Comparison of ENCODE assay signal across 10 mouse cellular contexts in the genomic region with DNA sequence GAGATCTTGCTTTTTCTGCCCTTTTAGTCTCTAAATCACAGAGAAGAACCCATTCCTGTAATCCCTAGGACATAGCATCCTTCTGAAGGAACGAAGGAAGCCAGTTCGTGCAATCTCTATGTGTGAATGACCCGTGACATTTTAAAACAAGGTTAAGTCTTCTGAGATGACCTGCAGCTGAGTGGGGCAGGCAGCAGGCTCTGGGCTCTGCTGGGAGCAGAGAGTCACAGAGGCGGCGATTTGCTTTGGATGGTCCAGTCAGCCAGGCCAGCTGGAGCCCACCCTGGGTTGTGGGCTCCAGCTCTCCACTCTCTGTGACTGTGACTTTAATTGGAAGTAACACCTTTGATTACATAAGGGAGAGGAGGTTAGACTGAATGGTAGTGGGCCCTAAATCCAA.
DNase-seq lines count a peak whose midpoint lies in the region; ATAC-seq and TF ChIP-seq lines count a peak whose summit lies in the region.
"Had no signal": no experiment of that assay in that cellular context is flagged by ENCODE, and none has a peak within 500 bp of the region (broad histone marks: within the 10 kb centered on the region; RNA-seq: fewer than 3 reads in every experiment).

No protein-coding gene starts in this region.

- peak; percentile 66 for ATAC-seq in midbrain, embryonic 14.5 days (ENCODE audit: low FRiP score, low TSS enrichment)

- H3K4me2 ChIP-seq in midbrain, embryonic 14.5 days (ENCODE audit: low read length): peak overlapping the region; percentile 45

- TF ChIP-seq POLR2A in ES-Bruce4 (IDR thresholded peaks at IDR 0.05; ENCODE audit: insufficient read depth, low read length): no peak

- peak; percentile 48 for DNase-seq in embryo, embryonic 10 days (ENCODE audit: low spot score)
- peak; percentile 64 for DNase-seq in hindbrain, embryonic 10.5 days (ENCODE audit: low spot score)
- peak; percentile 64 for DNase-seq in midbrain, embryonic 14.5 days
- DNase-seq in urinary bladder, postnatal 36 days (ENCODE audit: low spot score in 2 of 2): no peak
- DNase-seq in gastrocnemius, postnatal 36 days: no peak
- no peak for DNase-seq in right cerebral cortex, postnatal 14 days
- DNase-seq: gastrocnemius, postnatal 25 days; kidney, adult 18-20 months; lung, postnatal 14 days had no signal

- 2% methylated on average over 5 of the region's 5 CpGs for WGBS in hindbrain, embryonic 10.5 days
- 5% methylated on average over 5 of the region's 5 CpGs for WGBS in midbrain, embryonic 14.5 days

- no peaks in the 10 kb centered on the region for H3K36me3 ChIP-seq in ES-Bruce4 (ENCODE audit: control insufficient read depth, insufficient read depth, low read length, poor library complexity, severe bottlenecking)
- H3K36me3 ChIP-seq in hindbrain, embryonic 10.5 days: no peaks in the 10 kb centered on the region
- no peaks in the 10 kb centered on the region for H3K36me3 ChIP-seq in midbrain, embryonic 14.5 days (ENCODE audit: control insufficient read depth, insufficient read depth, low read length)

- H3K9ac ChIP-seq in ES-Bruce4 (ENCODE audit: low read depth, poor library complexity, severe bottlenecking): no peak overlapping the region
- peak overlapping the region; percentile 9; the same call in 1 of the 2 replicates for H3K9ac ChIP-seq in midbrain, embryonic 14.5 days (replicated peaks; ENCODE audit: low read length)

- peak overlapping the region; percentile 34; the same call in 1 of the 2 replicates for H3K27ac ChIP-seq in ES-Bruce4 (ENCODE audit: insufficient read depth, low read length)
- peak overlapping the region; percentile 97 for H3K27ac ChIP-seq in hindbrain, embryonic 10.5 days
- H3K27ac ChIP-seq in midbrain, embryonic 14.5 days (replicated peaks; ENCODE audit: low read depth, low read length): peak overlapping the region; percentile 83

- H3K9me3 ChIP-seq in ES-Bruce4 (replicated peaks; ENCODE audit: control insufficient read depth, insufficient read depth, low read length, poor library complexity, severe bottlenecking): no peaks in the 10 kb centered on the region
- H3K9me3 ChIP-seq in hindbrain, embryonic 10.5 days: no peaks in the 10 kb centered on the region
- H3K9me3 ChIP-seq in midbrain, embryonic 14.5 days (ENCODE audit: control insufficient read depth, low read length): no peaks in the 10 kb centered on the region

- intact Hi-C loops in gastrocnemius, postnatal 36 days (cut with DNase I): no loop called here

- no peak overlapping the region for H3K4me3 ChIP-seq in ES-Bruce4 (ENCODE audit: low read depth, low read length)
- H3K4me3 ChIP-seq in hindbrain, embryonic 10.5 days: peak overlapping the region; percentile 38
- no peak overlapping the region for H3K4me3 ChIP-seq in midbrain, embryonic 14.5 days (replicated peaks; ENCODE audit: low read depth, low read length)

- no peaks in the 10 kb centered on the region for H3K27me3 ChIP-seq in ES-Bruce4 (ENCODE audit: control insufficient read depth, insufficient read depth, low read length, poor library complexity, severe bottlenecking)
- H3K27me3 ChIP-seq in hindbrain, embryonic 10.5 days (ENCODE audit: insufficient read depth, poor library complexity, severe bottlenecking): no peaks in the 10 kb centered on the region
- no peaks in the 10 kb centered on the region for H3K27me3 ChIP-seq in midbrain, embryonic 14.5 days (ENCODE audit: control insufficient read depth, insufficient read depth, low read length)

- peaks cover 4% of the 10 kb centered on the region for H3K4me1 ChIP-seq in ES-Bruce4 (ENCODE audit: control insufficient read depth, insufficient read depth, low read length)
- peaks cover 50% of the 10 kb centered on the region for H3K4me1 ChIP-seq in hindbrain, embryonic 10.5 days (replicated peaks)
- H3K4me1 ChIP-seq in midbrain, embryonic 14.5 days (ENCODE audit: control insufficient read depth, insufficient read depth, low read length): peaks cover 16% of the 10 kb centered on the region

- no peak for TF ChIP-seq EP300 in ES-Bruce4 (IDR thresholded peaks at IDR 0.05; ENCODE audit: insufficient read depth, low read depth, low read length)

- TF ChIP-seq CTCF in ES-Bruce4 (IDR thresholded peaks at IDR 0.05; ENCODE audit: low read depth, low read length): no peak

Comparison
In these comparisons a context has a peak if more than half of its experiments do, and no peak if none do; other contexts are left out.
1. H3K27ac ChIP-seq: peak in every context shown above with its lines; median percentile 97 in hindbrain, embryonic 10.5 days; 83 in midbrain, embryonic 14.5 days; 34 in ES-Bruce4.
2. DNase-seq: peak in embryo, embryonic 10 days (single experiment), hindbrain, embryonic 10.5 days (single experiment) and midbrain, embryonic 14.5 days (single experiment); none in urinary bladder, postnatal 36 days (0 of 2), gastrocnemius, postnatal 36 days (0 of 2) and right cerebral cortex, postnatal 14 days (single experiment).